Mouse (Mus musculus) C2C12 (cell line): ENCODE measurements around the gene Znrd1. TPM values are rescaled to one million over a fixed set of nuclear protein-coding genes. Genes with fewer than 3 reads are reported as not detected.

Source experiments
- H3K27me3 ChIP-seq: one replicate; pipeline ENCODE4 v1.6.1; 2011; ENCODE audit not compliant: control insufficient read depth, insufficient read depth, insufficient read length
- H3K36me3 ChIP-seq: one replicate; pipeline ENCODE4 v1.6.1; 2011; ENCODE audit not compliant: control insufficient read depth, insufficient read depth
- H3K4me3 ChIP-seq: one replicate; pipeline ENCODE4 v1.5.1; 2011; ENCODE audit warnings: mild to moderate bottlenecking, control low read depth; ENCODE audit not compliant: poor library complexity, insufficient read depth, severe bottlenecking
- H3K79me2 ChIP-seq: one replicate; pipeline ENCODE4 v1.6.1; 2011; ENCODE audit not compliant: control insufficient read depth, insufficient read depth
- H3K79me3 ChIP-seq: one replicate; pipeline ENCODE4 v1.6.1; 2011; ENCODE audit warnings: low read depth, control low read depth
- H3ac ChIP-seq: one replicate; pipeline ENCODE3; 2011; ENCODE audit warnings: low read depth; ENCODE audit not compliant: control insufficient read depth, insufficient read length
- CEBPB ChIP-seq: IDR thresholded peaks from one replicate; pipeline ENCODE4 v1.6.1; 2011; ENCODE audit warnings: low read depth, mild to moderate bottlenecking, control low read depth, moderate library complexity
- CTCF ChIP-seq: IDR thresholded peaks from one replicate; pipeline ENCODE4 v1.5.1; 2011; ENCODE audit not compliant: control insufficient read depth, insufficient read depth, insufficient read length
- FOSL1 ChIP-seq: IDR thresholded peaks from one replicate; pipeline ENCODE4 v1.8.0; 2011; ENCODE audit warnings: mild to moderate bottlenecking, low read length; ENCODE audit not compliant: poor library complexity, insufficient read depth, severe bottlenecking
- MAX ChIP-seq: IDR thresholded peaks from one replicate; pipeline ENCODE4 v1.6.1; 2011; ENCODE audit warnings: mild to moderate bottlenecking, control low read depth
- MYOD1 ChIP-seq: IDR thresholded peaks from one replicate; pipeline ENCODE4 v1.6.1; 2011; ENCODE audit warnings: low read depth; ENCODE audit not compliant: control insufficient read depth, insufficient read length
- MYOG ChIP-seq: IDR thresholded peaks from one replicate; pipeline ENCODE4 v1.6.1; 2011; ENCODE audit not compliant: control insufficient read depth, insufficient read length; ENCODE audit errors: extremely low read depth
- USF1 ChIP-seq: IDR thresholded peaks from one replicate; pipeline ENCODE4 v1.6.1; 2011; ENCODE audit warnings: low read depth, mild to moderate bottlenecking, control low read depth, moderate library complexity
- polyA plus RNA-seq: library from polyadenylated mRNA; unstranded; fragments of >200 nt; fragmentation: generic; extraction: Trizol; gene quantifications from one replicate; pipeline ENCODE4 v1.2.1, GENCODE M21; 2012; ENCODE audit warnings: missing spikeins

The Znrd1 gene
- polyA plus RNA-seq, 1 experiment, result 93.2 TPM

DNA sequence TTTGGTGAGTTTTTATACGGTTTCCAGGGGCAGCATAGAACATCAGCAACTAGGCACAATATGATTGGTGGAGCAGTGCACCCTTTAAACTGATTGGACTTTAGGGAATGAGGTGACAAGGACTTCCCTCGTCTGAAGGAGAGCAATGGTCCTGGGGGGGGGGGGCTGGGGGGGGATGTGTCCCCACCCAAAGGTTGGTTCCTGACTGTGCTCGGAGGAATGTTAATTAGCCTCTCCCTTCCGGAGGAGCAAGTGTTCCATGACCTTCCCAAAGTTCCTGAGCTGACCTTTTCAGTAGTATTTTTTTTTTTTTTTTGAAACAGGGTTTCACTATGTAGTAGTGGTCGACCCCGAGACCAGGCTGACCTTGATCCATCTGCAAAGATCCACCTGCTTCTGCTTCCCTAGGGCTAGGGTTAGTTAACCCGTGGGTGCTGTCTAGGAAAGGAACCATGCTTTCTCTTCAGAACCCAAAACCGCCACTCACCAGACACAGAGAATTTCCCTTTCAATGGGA, 15.0 kb upstream of the Znrd1 start:
- no peak overlapping the region for H3K4me3 ChIP-seq
- no peak overlapping the region for H3ac ChIP-seq
- H3K79me2 ChIP-seq, result no peaks in the 10 kb centered on the region
- H3K79me3 ChIP-seq, result no peaks in the 10 kb centered on the region
- no peaks in the 10 kb centered on the region for H3K36me3 ChIP-seq
- H3K27me3 ChIP-seq, result no peaks in the 10 kb centered on the region
- no peak for TF ChIP-seq MAX
- TF ChIP-seq MYOG, result no peak
- no peak for TF ChIP-seq USF1
- no peak for TF ChIP-seq MYOD1
- TF ChIP-seq CEBPB, result no peak

GRCm38 (mm10) chr17:36972791-36973190, 14.4 kb upstream of the Znrd1 start:
- no peak overlapping the region for H3ac ChIP-seq
- H3K79me2 ChIP-seq, result no peaks in the 10 kb centered on the region
- H3K79me3 ChIP-seq, result no peaks in the 10 kb centered on the region
- no peaks in the 10 kb centered on the region for H3K36me3 ChIP-seq
- H3K4me3 ChIP-seq, result no peak overlapping the region
- no peak for TF ChIP-seq MAX
- TF ChIP-seq FOSL1, result no peak
- no peak for TF ChIP-seq USF1
- TF ChIP-seq CEBPB, result no peak
- no peak for TF ChIP-seq CTCF
- no peak for TF ChIP-seq MYOD1
- no peak for TF ChIP-seq MYOG
- H3K27me3 ChIP-seq, result no peaks in the 10 kb centered on the region

DNA sequence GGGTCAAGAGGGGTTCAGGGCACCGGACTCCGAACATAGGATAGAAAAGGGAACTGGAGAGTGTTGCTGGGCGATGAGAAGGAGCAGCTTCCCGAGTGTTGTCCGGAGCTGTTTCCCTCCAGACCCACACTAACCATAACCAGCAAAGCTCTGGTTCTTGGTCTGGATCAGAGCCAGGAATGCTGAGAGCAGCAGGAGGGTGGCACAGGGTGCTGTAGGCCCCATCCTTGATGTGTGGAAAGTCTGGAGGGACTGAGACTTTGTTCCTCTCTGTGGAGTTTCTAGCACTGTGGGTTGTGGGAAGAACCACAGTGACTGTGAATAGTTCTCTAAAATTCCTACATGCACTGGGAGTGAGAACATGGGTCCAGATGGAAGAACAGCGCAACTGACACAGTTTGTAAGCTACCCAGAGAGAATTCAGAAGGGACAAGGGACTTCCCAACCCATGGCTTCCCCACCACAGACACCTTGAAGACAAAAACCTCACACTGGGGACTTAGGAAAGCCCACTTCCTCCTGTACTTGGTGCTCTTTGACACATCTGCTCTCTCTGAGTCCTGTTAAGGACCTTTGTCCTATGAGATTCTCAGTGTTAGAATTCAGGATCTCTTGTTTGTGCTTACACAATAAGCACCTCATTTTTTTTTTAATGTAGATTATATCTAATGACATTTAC, 13.0 kb upstream of the Znrd1 start:
- H3K79me2 ChIP-seq, result no peaks in the 10 kb centered on the region
- no peak overlapping the region for H3ac ChIP-seq
- no peak for TF ChIP-seq CEBPB
- TF ChIP-seq MYOG, result no peak
- no peak for TF ChIP-seq CTCF
- no peak for TF ChIP-seq FOSL1
- TF ChIP-seq MYOD1, result no peak
- no peak for TF ChIP-seq MAX
- TF ChIP-seq USF1, result no peak
- no peaks in the 10 kb centered on the region for H3K79me3 ChIP-seq
- H3K36me3 ChIP-seq, result no peaks in the 10 kb centered on the region
- no peaks in the 10 kb centered on the region for H3K27me3 ChIP-seq
- no peak overlapping the region for H3K4me3 ChIP-seq

GRCm38 (mm10) chr17:36970316-36970890, 12.0 kb upstream of the Znrd1 start:
- H3K27me3 ChIP-seq, result no peaks in the 10 kb centered on the region
- TF ChIP-seq MYOD1 (no peak), FOSL1 (no peak), CEBPB (no peak), MYOG (no peak), MAX (no peak), USF1 (no peak), CTCF (no peak)
- H3K4me3 ChIP-seq, result no peak overlapping the region
- no peaks in the 10 kb centered on the region for H3K79me2 ChIP-seq
- H3K79me3 ChIP-seq, result no peaks in the 10 kb centered on the region
- H3K36me3 ChIP-seq, result no peaks in the 10 kb centered on the region
- H3ac ChIP-seq, result no peak overlapping the region

DNA sequence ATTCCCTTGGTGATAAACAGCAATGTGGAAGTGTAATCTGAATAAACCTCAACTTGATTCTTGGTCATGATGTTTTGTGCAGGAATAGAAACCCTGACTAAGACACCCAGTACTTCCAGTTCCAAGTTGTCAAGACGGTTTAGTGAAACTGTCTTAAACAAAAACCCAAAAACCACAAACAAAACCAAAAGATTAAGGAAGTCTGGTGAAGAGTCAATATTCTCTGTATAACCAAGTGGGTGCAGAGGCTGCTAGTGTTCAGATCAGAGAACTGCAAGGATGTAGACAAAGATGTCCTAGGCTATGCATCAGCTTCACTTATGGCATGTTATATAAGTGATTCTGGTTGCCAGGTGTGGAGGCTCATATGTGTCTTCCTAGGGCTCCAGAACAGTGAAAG, 8.5 kb upstream of the Znrd1 start:
- Histone ChIP-seq H3K79me3 (no peaks in the 10 kb centered on the region), H3K27me3 (no peaks in the 10 kb centered on the region)
- no peak for TF ChIP-seq FOSL1
- TF ChIP-seq MYOG, result no peak
- no peak for TF ChIP-seq CTCF
- TF ChIP-seq MYOD1, result no peak

GRCm38 (mm10) chr17:36961125-36961524, 2.8 kb upstream of the Znrd1 start:
- peaks cover 32% of the 10 kb centered on the region for H3K79me2 ChIP-seq
- TF ChIP-seq FOSL1, result no peak
- TF ChIP-seq MYOG, result no peak
- TF ChIP-seq MYOD1, result no peak
- TF ChIP-seq USF1, result no peak
- TF ChIP-seq CEBPB, result no peak
- TF ChIP-seq MAX, result no peak
- TF ChIP-seq CTCF, result no peak
- H3K79me3 ChIP-seq, result peaks cover 13% of the 10 kb centered on the region
- H3K27me3 ChIP-seq, result no peaks in the 10 kb centered on the region
- H3K36me3 ChIP-seq, result peaks cover 8% of the 10 kb centered on the region
- H3K4me3 ChIP-seq, result no peak overlapping the region
- H3ac ChIP-seq, result no peak overlapping the region

More for the DNA sequence above, 8.5 kb upstream of the Znrd1 start:
- Histone ChIP-seq H3K4me3 (no peak overlapping the region), H3K36me3 (no peaks in the 10 kb centered on the region), H3K79me2 (no peaks in the 10 kb centered on the region), H3ac (no peak overlapping the region)
